Mouse (Mus musculus) gastrocnemius, postnatal 36 days (tissue): ENCODE data around the gene Rassf7. TPM values are rescaled to one million over a fixed set of nuclear protein-coding genes. Genes with fewer than 3 reads are reported as not detected.

Experiments
- DNase-seq, 2 experiments: peaks; one replicate each; pipeline ENCODE4 v3.0.0; 2022
- intact Hi-C: fragments of 180-260 bp; cut with DNase I; formaldehyde crosslinking; loops from one replicate; pipeline ENCODE4 v1.15.1; 2025
- long read RNA-seq, 2 experiments: library from polyadenylated mRNA; stranded (forward); transcript quantifications; one replicate each; pipeline ENCODE4 v2.0.0; 2021
- total RNA-seq, 2 experiments: library from RNA; stranded (reverse); gene quantifications; 2 replicates each; pipeline ENCODE4 v1.2.3; 2021

Rassf7 gene
- under 1 TPM in 1 of 2 experiments, not detected in 1; 0.59 TPM for total RNA-seq
- long read RNA-seq, experiment 1: 0 reads
- long read RNA-seq, experiment 2, partial matches to known transcripts: 1 of 1 reads
- long read RNA-seq, experiment 2, other reads (novel, unspliced or antisense): 0 of 1 reads

GRCm38 (mm10) chr7:141215101-141215879 lies at the start of gene Rassf7:
TSS of gene Rassf7 (plus strand) at chr7:141215860.
- intact Hi-C loops: no loop called here
- peak; percentile 71 to 76 for DNase-seq

GRCm38 (mm10) chr7:141167901-141168517 lies 47.7 kb upstream of the Rassf7 start:
- DNase-seq: peak in 1 of 2 experiments; percentile 31
- intact Hi-C loops: loop anchor here (5.0 kb wide), 1 partner anchor 36 kb away; no protein-coding TSS in a partner anchor

DNA sequence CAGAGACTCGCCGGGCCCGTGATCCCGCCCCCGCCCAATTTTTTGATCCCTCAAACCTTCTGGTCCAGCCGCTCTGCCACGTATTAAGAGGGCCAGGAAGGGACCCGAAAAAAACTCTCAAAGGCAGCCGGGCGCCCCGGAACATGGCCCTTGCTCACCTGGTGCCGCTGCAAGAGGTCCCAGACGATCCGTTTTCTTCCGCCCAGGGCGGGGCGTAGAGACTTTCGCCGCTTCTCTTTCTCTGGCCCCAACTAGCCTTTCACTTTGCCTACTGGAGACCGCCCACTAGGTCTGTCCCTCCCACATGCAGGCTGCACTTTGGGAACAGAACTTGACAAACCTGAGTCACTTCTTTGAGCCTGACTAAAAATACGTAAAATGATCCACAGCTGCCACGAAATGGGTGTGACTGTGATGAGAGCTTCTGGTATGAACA lies 47.1 kb upstream of the Rassf7 start:
- intact Hi-C loops: loop anchor here (5.0 kb wide), 1 partner anchor 36 kb away; no protein-coding TSS in a partner anchor

GRCm38 (mm10) chr7:141169300-141169699 lies 46.4 kb upstream of the Rassf7 start:
- no peak for DNase-seq
- intact Hi-C loops: loop anchor here (5.0 kb wide), 1 partner anchor 37 kb away; no protein-coding TSS in a partner anchor

More for the DNA sequence above, 47.1 kb upstream of the Rassf7 start:
- peak; percentile 52 to 55 for DNase-seq

- DNase-seq: no peak
- intact Hi-C loops: loop anchor here (5.0 to 10.0 kb wide), 3 partner anchors 38 to 325 kb away; partner anchors contain the start of genes Ifitm3, Odf3 and Scgb1c1
Measured at GRCm38 (mm10) chr7:141169866-141170265, 45.8 kb upstream of the Rassf7 start.

DNA sequence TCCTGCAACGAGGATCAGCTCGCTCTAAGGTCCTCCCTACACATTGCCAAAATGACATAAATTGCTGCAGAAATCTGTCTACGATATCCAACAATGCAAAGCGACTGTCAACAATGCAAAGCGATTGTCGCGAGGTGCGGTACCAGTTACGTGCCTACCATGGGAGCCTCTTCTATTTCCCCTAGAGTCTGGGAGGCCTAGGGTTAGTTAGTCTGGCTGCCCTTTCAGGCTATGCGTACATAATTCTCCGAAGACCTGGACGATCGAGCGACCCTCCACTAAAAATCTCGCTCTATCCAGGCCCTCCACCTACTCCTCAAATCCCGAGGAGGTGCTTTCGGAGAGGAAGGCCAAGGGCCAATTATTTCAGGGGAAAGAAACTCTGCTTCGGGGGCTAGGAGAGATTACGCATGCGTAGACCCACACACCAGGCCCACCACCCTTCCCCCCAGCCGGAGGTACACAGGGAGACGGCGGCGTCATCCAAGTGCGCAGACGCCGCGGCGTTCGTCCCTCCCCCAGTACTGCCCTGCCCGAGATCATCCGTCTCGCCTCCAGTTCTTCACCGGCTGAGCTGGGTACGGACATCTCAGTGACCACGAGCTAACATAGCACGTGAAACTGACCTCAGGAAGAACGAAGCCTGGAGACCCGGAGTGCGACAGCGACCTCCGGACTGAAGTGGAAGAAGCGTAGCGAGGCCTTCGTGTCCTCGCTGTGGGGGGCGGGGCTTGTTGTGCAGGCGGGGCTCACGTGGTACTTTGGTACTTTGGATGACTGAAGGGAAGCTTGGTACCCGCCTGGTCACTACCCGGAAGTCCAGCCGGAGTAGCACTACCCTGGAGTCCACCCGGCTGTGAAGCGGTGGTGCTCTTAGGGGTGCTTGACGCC lies 43.3 kb upstream of the Rassf7 start, which contains the start of gene Rnh1:
TSS of gene Rnh1 (minus strand) at position 742 of the 891 bp plus-strand sequence.
- intact Hi-C loops: loop anchor here (5.0 to 10.0 kb wide), 2 partner anchors 160 to 328 kb away; partner anchors contain the start of genes Ifitm3, Odf3 and Scgb1c1
- peak; percentile 83 to 85 for DNase-seq

DNA sequence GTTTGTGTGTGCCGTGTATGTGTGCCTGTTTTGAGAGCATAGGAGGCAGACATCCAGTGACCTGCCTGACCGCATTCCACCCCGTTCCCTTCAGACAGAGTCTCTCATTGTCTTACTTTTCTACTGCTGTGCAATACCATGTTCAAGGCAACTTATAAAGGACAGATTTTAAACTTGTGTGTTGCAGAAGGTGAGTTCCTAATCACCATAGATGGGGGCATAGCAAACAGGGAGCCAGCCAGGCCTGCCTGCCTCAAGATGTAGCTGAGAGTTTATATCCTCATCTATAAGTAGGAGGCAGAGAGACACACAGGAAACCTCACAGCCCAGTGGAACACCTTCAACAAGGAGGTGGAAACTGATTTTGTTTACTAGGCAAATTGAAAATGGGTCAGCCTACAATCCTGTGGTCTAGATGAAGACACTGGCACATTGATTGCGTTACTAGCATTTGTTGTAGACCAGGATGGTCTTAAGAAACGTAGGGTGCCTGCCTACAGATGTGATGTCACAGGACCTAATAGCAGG lies 42.3 kb upstream of the Rassf7 start:
- intact Hi-C loops: loop anchor here (5.0 to 10.0 kb wide), 2 partner anchors 161 to 329 kb away; partner anchors contain the start of genes Ifitm3, Odf3 and Scgb1c1
- DNase-seq: no peak

GRCm38 (mm10) chr7:141175068-141175467 lies 40.6 kb upstream of the Rassf7 start:
- DNase-seq: no peak
- intact Hi-C loops: loop anchor here (10.0 kb wide), 1 partner anchor 330 kb away; the partner anchor contains the start of genes Odf3 and Scgb1c1

GRCm38 (mm10) chr7:141176173-141176572 lies 39.5 kb upstream of the Rassf7 start:
- peak; percentile 73 to 80 for DNase-seq
- intact Hi-C loops: loop anchor here (1.0 to 10.0 kb wide), 2 partner anchors 84 to 331 kb away; partner anchors contain the start of genes Odf3 and Scgb1c1

DNA sequence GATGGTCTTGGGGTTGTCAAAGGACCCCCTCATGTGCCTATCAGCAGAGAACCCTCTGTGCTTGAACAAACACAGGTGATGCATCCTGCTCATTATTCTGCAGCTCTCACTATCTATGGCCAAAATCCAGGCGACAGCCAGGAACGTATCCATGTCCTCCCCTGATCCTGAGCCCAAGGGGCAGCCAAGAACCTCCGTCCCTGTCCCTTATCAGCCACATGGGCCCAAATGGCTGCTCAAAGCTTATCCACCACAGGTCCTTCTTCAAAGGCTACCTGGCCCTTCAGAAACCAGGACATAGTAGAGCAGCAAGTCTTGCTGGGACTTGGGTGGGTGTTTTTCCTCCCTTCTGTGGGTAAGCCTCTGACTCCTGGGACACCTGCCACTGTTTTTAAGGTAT lies 27.5 kb upstream of the Rassf7 start:
- no peak for DNase-seq
- intact Hi-C loops: no loop called here

DNA sequence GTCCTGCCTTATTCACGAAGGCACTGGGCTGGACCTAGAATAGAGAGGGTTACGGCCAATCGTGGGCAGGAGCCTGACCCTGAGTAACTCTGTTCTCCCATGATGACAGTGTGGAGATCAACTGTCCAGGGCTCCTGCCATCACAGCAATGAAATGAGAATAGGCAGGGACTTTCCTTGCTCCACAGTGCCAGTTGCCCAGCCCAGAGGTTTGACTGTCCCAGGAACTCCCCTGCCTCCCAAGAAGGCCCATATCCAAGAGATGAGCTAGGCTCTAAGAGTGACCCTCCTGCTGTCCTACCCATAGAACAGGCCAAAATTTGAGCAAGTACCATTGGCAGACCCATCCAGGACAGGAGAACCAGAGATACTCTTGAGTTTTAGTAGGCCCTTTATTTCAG lies 26.9 kb upstream of the Rassf7 start:
- intact Hi-C loops: no loop called here
- no peak for DNase-seq

GRCm38 (mm10) chr7:141190220-141190619 lies 25.4 kb upstream of the Rassf7 start:
- no peak for DNase-seq
- intact Hi-C loops: no loop called here

DNA sequence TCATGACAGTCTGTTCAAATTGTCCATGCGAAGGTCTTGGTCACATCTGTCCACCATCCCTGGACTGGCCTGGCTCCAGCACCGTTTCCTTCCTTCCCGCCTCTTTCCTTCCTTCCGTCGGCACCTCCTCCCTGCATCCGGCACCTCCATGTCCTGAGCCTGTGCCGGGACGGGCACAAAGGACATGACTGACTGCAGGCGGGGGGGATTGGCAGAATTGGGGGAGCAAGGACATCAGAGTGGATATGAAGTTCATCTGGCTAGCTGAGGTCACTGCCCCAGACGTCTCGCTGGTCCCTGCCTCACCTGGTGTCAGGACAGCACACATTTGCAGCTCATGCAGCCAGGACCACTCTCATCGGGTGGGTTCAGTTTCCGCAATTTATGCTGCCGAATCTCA lies 24.6 kb upstream of the Rassf7 start:
- no peak for DNase-seq
- intact Hi-C loops: no loop called here

- DNase-seq: no peak
- intact Hi-C loops: no loop called here
Measured at GRCm38 (mm10) chr7:141191796-141192685, 23.6 kb upstream of the Rassf7 start.

DNA sequence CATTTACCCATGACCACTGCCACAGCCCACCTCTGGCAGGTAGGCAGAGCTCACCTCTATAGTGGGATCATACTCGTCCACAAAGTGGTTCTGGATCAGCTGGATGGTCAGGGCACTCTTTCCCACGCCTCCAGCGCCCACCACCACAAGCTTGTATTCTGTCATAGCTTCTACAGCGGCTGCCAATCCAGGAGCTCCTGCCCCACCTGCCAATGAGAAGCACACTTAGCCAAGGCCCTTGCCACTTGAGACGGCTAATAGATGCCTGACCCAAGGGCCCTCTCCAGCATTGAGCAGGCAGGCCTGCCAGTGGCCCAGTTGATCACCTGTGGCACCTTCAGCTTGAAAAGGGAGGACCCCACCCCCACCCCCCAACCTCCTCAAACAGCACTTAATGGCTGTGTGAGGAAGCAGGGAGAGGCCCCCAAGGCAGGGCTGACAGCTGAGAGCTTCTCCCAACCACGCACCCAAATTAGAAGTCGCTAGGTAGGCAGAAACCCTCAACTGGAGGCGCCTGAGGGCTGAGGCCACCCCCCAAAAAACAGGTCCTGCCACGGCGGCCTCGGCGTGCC lies 22.8 kb upstream of the Rassf7 start:
- no peak for DNase-seq
- intact Hi-C loops: no loop called here

- intact Hi-C loops: no loop called here
- no peak for DNase-seq
Measured at GRCm38 (mm10) chr7:141193348-141193856, 22.3 kb upstream of the Rassf7 start.

DNA sequence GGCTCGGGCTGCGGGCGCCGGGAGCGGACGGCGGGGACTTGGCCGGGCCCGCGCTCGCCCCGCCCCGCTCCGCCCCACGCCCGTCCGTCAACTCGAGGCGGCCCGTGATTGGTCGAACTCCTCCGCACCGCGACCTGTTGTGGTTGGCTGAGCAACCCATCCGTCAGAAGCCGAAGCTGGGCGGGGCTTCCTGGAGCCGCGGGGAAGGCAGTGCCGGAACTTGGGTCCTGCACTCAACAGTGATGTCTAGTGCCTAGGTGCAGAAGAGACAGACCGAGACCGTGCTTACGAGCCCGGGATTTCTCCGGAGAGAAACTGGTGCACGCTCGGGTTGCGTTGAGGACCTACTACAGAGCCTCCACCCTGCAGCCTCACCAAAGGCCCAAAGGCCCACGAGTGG lies 21.7 kb upstream of the Rassf7 start, which contains the start of the genes Hras and Lrrc56:
TSS of gene Hras (minus strand) at position 58 of the 400 bp plus-strand sequence.
TSS of gene Lrrc56 (plus strand) at position 210 of the 400 bp plus-strand sequence.
- peak; percentile 96 to 97 for DNase-seq
- intact Hi-C loops: no loop called here

- intact Hi-C loops: no loop called here
- DNase-seq: no peak
Measured at GRCm38 (mm10) chr7:141194409-141194808, 21.3 kb upstream of the Rassf7 start.
